Mouse (Mus musculus): Measurements from ENCODE around the gene Rplp1.

The Rplp1 gene

DNA sequence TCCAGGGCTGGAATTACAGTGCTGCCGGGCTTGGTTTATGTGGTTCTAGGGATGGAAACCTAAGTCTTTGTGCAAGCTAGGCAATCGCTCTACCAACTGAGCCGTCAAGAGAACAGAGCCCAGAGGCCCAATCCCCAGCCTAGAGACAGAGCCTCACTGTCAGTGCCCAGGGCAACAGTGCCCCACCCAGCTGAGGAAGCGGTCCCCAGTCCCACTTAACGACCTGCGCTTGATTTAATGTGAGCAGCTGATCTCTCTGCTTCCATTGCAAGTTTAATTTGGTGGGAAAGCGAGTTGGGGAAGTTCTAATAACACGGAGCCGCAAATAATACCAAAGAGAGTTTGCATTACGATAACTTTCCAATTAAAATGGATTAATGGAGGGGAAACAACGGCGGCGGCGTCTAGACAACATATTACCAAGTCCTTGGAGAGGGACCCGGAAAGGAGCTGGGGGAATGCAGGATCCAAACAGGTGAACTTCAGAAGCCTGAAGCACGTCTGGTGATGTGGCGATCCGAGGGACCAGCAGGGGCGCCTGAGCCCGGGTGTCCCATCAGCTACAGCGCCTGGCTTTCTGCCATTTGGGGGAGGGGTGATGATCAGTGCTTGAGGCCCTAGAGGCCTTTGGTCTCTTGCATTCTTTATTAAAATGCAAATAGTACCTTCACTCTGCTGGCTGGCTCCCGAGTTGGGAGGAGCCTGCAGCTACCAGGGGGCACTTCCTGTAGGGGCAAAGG is 36.8 kb downstream of the Rplp1 start:
- DNase-seq (ENCODE audit: low read depth, low spot score), result no peak

DNA sequence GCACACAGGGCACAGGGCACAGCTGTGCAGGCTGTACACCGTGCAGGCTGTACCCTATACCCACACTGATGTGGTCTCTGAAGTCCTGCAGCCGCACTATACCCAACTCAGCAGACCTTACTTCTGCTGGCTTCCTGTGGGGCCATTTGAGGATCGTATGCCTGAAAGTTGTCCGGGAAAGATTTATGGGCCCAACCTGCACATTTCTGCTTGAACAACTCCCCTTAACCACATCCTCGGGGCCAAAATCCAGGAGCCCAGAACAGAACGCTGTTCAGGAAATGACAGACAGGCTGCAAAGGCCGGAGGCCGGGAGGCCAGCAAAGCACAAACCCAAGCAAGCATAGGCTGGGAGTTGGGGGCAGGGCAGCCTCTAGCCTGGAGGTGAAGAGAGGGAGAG is 41.0 kb downstream of the Rplp1 start:
- DNase-seq (ENCODE audit: low read depth, low spot score), result no peak

DNA sequence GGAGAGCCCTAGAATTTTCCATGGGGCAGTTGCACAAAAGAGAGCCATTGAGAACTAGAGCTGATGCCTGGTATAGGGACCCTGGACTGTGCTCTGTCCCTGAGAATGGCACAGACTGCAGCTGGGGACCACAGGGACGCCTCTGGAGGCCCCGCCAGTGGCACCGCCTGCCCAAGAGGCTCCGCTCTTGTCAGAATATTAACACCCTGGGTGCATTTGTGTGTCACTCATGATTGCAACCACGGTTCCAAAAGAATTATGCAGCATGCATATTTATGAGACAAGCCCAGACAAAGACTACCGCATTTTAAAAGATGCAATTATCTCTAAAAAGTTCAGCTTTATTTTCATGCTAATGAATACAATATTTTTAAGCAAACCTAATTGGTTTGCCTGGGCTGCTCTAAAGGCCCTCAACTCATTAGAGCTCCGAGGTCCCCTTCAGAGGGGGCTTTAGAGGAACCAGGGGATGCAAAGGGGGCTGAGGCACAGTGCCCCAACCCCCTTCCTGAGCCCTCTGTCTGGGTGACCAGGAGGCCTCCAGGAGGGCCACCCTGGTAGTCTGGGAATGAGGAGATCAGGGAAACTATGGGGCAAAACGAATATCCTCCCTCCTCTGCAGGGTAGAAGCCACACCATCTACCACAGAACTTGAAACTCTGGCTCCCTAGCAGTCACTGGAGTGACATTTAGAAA is 41.9 kb downstream of the Rplp1 start:
- no peak for DNase-seq (ENCODE audit: low read depth, low spot score)

DNA sequence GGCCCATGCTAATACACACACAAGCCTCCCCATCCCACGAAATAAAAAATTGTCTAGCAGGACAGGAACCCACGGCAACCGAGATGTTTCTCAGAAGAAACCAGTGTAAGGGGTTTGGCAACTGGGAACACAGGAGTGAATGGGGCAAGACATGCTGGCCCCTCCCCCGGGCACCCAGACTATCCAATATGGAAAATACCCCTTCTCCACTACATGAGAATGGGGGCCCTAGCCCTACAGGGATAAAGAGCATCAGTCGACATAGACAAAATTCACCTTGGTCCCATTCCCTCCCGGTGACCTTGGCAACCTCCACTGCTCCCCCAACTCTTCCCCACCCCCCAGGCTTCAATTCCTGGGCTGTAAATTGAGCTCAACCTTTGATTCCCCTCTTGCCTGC is 42.5 kb downstream of the Rplp1 start:
- DNase-seq (ENCODE audit: low read depth, low spot score), result no peak

DNA sequence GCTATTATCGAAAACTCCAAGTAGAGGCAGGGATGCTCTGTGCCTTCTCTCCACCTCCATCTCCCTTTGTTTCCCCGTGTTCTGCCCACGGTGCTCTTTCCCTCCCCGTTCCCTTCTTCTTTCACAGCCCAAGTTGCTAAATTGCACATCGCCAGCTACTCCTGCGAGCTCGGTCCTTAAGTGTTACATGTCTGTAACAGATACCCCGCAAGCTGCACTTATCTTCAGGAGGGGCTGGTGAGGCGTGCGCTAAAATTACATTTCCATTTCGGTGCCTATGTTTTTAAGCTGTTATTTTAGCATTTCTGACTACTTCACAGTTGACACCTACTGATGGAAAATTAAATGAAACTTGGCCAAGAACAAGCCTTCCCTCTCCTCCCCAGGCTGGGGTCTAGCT is 46.7 kb downstream of the Rplp1 start:
- no peak for DNase-seq (ENCODE audit: low read depth, low spot score)
